Mouse (Mus musculus) kidney, postnatal 36 days (tissue): Measurements from ENCODE around the gene Cpne8.
A peak's percentile ranks its signal among the peaks of the same experiment; 100 is the strongest.
"Not testable (repeated sequence)": the region's sequence is repeated elsewhere in the genome, so short reads cannot be mapped to it uniquely, and the experiment has no call there.

Experiments
- DNase-seq, 2 experiments: peaks; one replicate each; pipeline ENCODE4 v3.0.0; 2021 to 2022; ENCODE audit warnings: mixed read lengths in 2 of 2

Cpne8 gene

GRCm38 (mm10) chr15:90610767-90611166, 68.5 kb downstream of the Cpne8 start:
- not testable (repeated sequence) for DNase-seq

DNA sequence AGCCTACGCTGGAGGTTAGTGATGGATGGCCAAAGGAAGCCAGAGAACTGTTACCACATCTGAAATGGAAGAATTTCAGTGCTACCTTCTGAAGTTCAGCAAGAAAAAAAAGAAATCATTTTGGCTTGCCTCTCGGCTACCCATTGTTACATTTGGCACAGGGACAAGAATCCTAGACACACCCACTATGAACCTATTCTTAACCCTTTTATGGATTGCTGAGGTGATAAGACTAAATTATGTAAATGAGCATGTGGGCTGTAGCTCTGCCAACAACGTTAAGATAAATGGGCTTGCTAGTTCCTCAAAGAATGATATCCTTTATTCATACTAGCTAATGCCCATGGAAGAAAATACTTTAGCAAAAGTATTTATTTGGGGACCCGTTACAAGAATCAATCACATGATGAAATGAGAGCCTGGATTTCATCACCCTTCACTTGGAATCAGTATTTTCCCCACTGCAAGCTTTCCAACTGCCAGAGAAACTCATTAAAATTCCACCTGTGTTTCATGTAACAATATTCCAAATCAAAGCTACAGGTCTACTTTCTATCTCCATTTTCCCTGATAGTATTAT, 69.3 kb downstream of the Cpne8 start:
- peak; percentile 5 to 7 for DNase-seq

GRCm38 (mm10) chr15:90608368-90608767, 70.9 kb downstream of the Cpne8 start:
- DNase-seq, result no peak

- DNase-seq, result no peak
These were observed 72.1 kb downstream of the Cpne8 start for GRCm38 (mm10) chr15:90607181-90607580.

- no peak for DNase-seq
These were observed 75.6 kb downstream of the Cpne8 start for GRCm38 (mm10) chr15:90603676-90604075.

DNA sequence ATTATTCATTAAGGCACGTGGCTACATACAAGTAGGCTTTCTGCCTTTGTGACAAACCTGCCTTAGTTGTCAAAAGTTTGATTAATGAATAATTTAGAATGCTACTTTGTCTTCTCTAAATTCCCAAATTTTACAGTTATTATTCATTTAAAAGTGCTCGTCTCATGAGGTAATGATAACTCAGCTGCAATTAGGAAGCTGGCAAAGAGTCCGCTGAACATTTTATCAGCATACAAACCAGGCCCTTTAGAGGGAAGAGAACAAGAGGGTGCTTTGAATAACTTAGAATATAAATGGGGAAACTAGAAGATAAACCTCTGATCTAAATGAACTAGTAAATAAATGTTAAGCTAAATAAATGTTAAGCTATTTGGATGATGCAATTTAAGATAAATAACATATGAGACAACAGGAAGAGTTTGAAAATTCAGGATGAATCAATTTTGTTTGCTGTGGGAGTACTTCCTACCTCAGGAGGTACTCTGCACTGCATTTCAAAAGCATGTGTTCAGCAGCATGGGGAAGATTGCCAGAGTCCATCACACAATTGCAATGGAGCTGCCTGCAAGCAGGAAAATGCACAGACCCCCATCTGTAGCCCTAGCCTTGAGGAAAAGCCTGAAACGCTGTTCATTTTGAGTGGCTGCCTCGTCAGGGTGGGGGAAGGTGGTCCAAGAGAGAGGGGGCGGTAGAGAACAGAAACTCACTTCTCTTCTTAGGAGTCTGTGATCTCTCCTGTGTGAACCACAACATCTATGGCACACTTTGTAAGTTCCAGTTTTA, 81.3 kb downstream of the Cpne8 start:
- DNase-seq, result no peak

DNA sequence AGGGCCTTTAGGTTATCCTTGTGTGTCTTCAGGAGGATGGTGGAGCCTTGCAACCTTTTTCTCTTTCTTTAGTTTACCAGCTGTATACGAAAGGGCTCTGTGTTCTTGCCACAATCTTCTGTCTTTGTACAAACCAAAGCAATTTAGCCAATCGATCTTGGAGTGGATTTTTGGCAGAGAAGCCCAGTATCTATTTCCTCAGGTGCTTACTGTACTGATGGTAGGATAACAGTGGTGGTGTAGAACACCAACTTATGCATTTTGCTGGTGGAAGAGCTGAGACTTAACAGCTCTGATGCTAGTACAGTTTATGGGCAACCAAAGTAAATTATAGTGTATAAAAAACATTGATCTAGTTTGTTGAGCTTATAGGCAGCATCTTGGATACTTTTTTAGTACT, 83.6 kb downstream of the Cpne8 start:
- no peak for DNase-seq

- DNase-seq, result no peak
These were observed 89.6 kb downstream of the Cpne8 start for GRCm38 (mm10) chr15:90589587-90589986.

DNA sequence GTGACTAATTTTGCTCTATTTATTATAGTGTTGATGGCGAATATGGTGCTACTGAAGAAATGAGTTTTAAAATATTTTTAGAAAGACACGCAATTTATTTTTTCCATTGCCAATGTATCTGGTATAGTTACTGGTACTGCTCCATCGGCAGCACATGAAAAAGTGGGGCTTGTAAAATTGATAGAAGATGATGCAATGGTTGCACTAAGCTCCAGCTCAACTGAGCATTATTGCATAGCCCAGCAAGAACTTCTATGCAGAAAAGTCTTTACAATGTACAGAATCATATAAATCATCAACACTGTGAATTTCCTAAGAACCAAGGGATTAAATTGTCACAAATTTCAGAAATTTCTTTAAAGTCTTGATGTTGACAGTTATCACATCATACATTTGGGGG, 101.8 kb downstream of the Cpne8 start:
- DNase-seq, result no peak

GRCm38 (mm10) chr15:90569246-90569645, 110.0 kb downstream of the Cpne8 start:
- peak; percentile 17 to 32 for DNase-seq

DNA sequence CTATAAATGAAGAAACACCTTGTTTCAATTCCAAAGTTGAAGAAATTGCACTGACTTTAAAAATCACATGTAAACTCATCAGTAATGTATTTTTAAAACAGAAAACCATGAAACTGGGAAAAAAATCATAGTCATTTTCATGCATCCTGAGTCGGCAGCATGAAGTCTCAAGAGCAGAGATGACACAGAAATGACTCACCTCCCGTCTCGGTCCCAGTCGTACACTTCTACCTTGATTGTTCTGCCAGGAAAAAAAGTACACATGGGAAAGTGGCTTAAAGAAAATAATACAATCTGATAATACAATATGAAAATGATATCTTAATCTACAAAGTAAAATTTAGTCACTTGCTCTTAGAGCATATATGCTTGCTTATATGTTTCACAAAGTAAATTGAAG, 111.2 kb downstream of the Cpne8 start:
- no peak for DNase-seq

- DNase-seq, result no peak
These were observed 115.2 kb downstream of the Cpne8 start for GRCm38 (mm10) chr15:90563996-90564395.

GRCm38 (mm10) chr15:90561613-90562012, 117.6 kb downstream of the Cpne8 start:
- DNase-seq, result no peak

DNA sequence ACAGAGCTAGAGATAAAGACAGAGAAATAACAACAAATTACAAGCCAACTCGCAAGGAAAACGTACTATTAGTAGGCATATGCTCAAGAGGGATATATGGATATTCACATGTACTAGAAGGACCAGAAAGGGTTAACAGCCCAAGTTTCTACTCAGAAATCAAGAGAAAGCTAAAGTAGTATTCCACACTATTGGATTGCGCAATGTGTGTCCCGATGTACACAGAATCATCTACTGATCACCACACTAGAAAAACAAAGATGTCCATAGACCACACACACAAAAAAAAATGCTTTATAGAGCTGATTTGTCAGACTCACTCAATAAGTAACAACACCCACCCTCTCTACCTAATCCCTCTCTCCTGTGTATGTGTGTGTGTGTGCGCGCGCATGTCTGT, 130.6 kb downstream of the Cpne8 start:
- DNase-seq, result no peak

DNA sequence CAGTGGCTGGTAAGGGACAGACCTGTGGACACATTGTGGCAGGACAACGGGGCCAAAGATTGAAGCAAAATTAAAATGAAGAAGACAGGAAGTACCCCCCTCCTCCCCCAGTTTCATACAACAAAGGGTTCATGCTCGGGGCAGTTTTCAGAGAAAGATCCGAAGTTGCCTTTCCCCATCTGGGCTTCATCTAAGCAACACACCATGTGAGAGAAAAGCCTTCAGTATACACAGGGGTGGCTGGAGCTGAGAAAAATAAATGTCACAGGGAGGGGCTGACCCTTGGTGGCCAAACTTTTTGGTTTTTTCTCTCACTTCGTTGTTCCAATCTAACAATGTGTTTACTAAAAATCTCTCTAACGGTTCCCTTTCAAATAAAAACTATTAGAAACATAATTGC, 135.8 kb downstream of the Cpne8 start:
- DNase-seq, result no peak

DNA sequence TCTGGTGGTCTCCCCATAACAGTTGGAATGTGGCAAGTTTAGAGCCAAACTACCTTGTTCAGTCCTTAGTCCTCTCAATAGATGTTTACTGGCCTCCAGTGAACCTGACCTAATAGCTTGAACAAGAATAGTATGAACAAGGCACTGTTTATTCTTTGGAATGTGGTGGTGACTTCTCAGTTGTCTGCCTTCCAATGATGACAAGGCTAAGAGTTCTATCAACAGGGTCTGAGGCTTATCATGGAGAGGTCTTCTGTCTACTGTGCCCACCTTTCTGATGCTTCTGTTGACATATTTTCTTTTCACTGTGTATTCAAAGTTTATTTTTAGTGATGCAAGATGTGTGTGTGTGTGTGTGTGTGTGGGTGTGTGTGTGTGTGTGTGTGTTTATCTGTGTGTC, 137.1 kb downstream of the Cpne8 start:
- DNase-seq, result no peak

DNA sequence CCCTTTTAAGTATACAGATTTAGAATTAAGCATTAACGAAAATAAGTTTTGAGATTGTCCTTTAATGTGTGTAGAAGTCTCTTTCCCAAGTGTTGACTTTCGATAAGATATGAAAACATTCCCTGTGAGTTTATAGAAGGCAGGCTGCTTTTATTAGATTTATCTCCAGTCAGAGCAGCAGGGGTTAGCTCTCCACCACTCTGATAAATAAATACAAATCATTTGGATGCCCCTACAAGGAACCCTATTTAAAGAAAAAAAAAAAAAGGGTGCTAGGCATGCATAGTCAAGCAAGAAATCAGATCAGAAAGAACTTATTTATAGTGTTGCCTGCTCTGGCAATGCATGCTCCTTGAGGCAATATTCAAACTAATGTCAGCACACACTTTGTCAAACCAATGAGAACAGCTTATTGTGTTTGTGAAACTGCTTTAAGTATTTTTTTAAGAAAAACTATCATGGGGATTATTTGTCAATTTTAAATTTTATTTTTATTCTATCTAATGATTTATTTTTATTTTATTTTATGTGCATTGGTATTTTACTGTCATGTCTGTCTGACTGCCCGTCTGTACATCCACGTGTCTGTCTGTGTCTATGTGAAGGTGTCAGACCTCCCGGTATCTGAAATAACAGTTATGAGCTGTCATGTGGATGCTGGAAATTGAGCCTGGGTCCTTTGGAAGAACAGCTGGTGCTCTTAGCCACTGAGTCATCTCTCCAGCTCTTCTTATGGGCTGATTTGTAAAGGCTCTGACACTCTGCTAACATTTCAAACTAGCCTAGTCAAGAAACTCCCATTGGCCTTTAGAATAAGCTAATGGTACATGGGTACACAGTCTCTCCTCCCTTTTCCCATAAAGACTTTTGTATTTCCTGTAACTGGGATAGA, 142.7 kb downstream of the Cpne8 start:
- DNase-seq, result no peak

- no peak for DNase-seq
These were observed 143.5 kb downstream of the Cpne8 start for GRCm38 (mm10) chr15:90535730-90536129.

GRCm38 (mm10) chr15:90512769-90513168, 166.5 kb downstream of the Cpne8 start:
- no peak for DNase-seq

GRCm38 (mm10) chr15:90497080-90497479, 182.2 kb downstream of the Cpne8 start:
- no peak for DNase-seq

DNA sequence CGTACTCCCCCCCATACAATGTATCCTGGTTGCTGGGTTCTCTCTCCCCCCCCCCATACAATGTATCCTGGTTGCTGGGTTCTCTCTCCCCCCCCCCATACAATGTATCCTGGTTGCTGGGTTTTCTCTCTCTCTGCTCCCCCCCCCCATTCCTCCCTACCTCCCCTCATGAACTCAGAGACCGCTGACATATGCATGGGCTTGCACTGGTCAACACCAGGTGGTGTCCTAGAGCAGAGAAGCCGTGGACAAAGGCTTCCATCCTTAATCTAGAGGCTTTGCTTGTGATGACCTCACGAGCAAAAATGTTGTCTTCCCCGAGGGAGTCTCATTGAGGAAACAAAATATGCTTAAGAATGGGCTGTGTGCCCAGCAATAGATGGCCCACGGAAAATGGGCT, 187.7 kb downstream of the Cpne8 start:
- peak; percentile 1 to 3 for DNase-seq

- DNase-seq, result no peak
These were observed 189.0 kb downstream of the Cpne8 start for GRCm38 (mm10) chr15:90490186-90490585.

- DNase-seq, result not testable (repeated sequence)
These were observed 208.7 kb downstream of the Cpne8 start for GRCm38 (mm10) chr15:90470561-90470960.

- no peak for DNase-seq
These were observed 216.0 kb downstream of the Cpne8 start for GRCm38 (mm10) chr15:90463281-90463680.
